ENCODE assay signal across 1 mouse cellular context in the genomic region with DNA sequence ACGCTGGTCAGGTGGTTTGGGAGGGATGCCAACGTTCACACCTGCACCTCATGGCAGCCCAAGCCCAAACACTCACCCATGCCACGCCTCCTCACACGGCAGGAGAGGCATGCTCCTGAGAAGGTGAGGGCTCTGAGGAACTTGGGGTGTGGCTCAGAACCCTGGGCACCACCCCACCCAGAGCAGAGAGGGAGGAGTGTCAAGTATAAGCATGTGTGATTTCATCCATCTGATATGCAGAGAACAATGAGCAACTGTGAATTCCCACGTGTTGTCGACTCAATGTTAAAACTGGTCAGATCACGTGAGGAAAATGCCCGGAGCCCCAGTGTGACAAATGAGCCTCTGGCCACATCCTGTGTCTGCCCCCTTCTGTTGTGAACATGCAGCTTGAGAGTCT.
TF ChIP-seq lines count a peak whose summit lies in the region.

No protein-coding gene starts in this region.

TF ChIP-seq in myocyte, 11 proteins besides CTCF, POLR2A, EP300 and RAD21 (continued from another document):
- TF ChIP-seq MYOD1 (IDR thresholded peaks at IDR 0.05; ENCODE audit: control insufficient read depth in 1 of 3, insufficient read length in 2 of 3, low read depth in 2 of 3) = peak in 1 of 3 experiments; percentile 12
